Mouse (Mus musculus) left cerebral cortex, postnatal 14 days (tissue): ENCODE results near the gene Wdr19. TPM values are rescaled to one million over a fixed set of nuclear protein-coding genes. Genes with fewer than 3 reads are reported as not detected.

Experiments
- DNase-seq, 2 experiments: peaks; one replicate each; pipeline ENCODE4 v3.0.0; 2021 to 2022; ENCODE audit warnings: low spot score in 2 of 2, mixed read lengths in 1 of 2
- intact Hi-C: fragments of 180-260 bp; cut with DNase I; formaldehyde crosslinking; loops from one replicate; pipeline ENCODE4 v1.15.1; 2025
- total RNA-seq, 2 experiments: library from RNA; stranded (reverse); gene quantifications; 2 replicates each; pipeline ENCODE4 v1.2.3; 2021

The Wdr19 gene
- total RNA-seq, 2 experiments from 2014 or later = 19.7 to 20.1 TPM

GRCm38 (mm10) chr5:65181160-65181793 lies 18.2 kb upstream of the Wdr19 start:
- DNase-seq = no peak
- intact Hi-C loops = no loop called here

GRCm38 (mm10) chr5:65181794-65182169 lies 17.7 kb upstream of the Wdr19 start:
- no peak for DNase-seq
- intact Hi-C loops = no loop called here

- intact Hi-C loops = no loop called here
- DNase-seq = no peak
Observed at GRCm38 (mm10) chr5:65182268-65182667, 17.2 kb upstream of the Wdr19 start.

DNA sequence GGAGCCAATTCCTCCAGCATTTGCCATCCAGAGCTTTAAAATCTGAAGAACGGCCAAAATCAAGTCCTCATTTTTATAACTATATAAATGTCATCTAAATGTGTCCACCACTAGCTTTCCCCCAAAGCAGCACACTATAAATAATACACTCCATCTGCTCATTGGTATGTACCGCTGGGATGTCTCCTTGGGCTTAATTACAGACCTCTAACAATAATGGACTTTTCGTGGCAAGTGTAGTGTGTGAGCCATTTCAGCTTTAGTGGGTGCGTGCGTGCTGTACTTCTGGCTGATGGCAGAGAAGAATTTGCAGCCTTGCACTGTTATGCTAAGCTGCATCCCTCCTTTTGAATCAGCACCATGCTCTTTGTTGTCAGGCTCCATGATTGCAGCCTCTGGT lies 7.9 kb upstream of the Wdr19 start:
- DNase-seq = peak in 1 of 2 experiments; percentile 56
- intact Hi-C loops = no loop called here

DNA sequence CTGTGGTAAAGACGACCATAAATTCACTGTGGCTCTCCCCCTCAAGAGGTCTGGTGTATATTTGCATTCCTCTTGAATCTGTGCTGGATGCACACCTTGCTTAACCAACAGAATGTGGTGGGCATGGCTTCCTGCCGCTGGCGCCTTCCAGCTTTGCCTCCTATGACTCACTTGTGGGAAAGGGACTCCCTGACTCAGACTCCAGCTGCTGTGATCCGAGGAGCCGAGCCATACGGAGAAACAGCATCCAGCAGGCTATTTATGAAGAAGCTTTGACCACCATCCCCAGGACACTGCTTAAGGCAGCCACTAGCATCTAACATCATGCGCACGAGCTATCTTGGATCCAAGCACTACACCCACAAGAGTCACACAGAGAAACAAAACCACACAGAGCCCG lies 5.1 kb upstream of the Wdr19 start:
- intact Hi-C loops = no loop called here
- peak in 1 of 2 experiments; percentile 16 for DNase-seq

DNA sequence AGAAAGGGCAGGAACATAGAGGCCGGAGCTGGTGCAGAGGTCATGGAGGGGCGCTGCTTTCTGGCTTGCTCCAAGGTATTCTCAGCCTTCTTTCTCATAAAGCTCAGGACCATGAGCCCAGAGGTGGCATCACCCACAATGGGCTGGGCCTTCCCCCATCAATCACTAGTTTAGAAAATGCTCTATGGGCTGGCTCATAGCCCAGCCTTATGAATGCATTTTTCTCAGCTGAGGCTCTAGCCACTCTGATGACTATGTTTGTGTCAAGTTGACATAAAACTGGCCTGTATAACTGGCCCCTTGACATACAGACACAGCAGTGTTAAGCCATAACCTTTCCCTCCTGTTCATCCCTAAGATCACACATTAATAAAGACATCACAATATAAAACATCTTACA lies 5.2 kb downstream of the Wdr19 start:
- intact Hi-C loops = no loop called here
- DNase-seq = no peak

GRCm38 (mm10) chr5:65213321-65213720 lies 13.8 kb downstream of the Wdr19 start:
- DNase-seq = peak; percentile 21 to 28
- intact Hi-C loops = loop anchor here (1.0 kb wide), 1 partner anchor 210 kb away; no protein-coding TSS in a partner anchor

GRCm38 (mm10) chr5:65217305-65218269 lies 18.1 kb downstream of the Wdr19 start:
- intact Hi-C loops = no loop called here
- no peak for DNase-seq

GRCm38 (mm10) chr5:65221037-65221436 lies 21.5 kb downstream of the Wdr19 start:
- intact Hi-C loops = no loop called here
- no peak for DNase-seq

GRCm38 (mm10) chr5:65224056-65224455 lies 24.6 kb downstream of the Wdr19 start:
- DNase-seq = no peak
- intact Hi-C loops = no loop called here

GRCm38 (mm10) chr5:65231289-65232003 lies 31.9 kb downstream of the Wdr19 start:
- DNase-seq = no peak
- intact Hi-C loops = no loop called here

DNA sequence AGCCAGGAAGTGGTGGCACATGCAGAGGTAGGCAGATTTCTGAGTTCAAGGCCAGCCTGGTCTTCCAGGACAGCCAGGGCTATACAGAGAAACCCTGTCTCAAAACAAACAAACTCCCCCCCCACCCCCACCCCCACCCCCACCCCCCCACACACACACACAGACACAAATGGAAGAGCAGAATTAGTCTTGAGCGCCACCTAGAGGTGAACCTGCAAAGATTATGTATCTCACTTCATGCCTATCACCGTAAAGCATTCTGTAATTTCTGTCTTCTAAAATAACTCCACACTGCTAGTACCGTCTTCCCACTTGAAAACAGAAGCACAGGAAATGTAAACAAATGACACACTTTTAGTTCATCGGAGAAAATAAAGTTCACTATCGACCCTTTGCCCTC lies 43.2 kb downstream of the Wdr19 start:
- intact Hi-C loops = loop anchor here (5.0 to 10.0 kb wide), 2 partner anchors 240 to 358 kb away; no protein-coding TSS in a partner anchor
- peak; percentile 17 to 25 for DNase-seq

DNA sequence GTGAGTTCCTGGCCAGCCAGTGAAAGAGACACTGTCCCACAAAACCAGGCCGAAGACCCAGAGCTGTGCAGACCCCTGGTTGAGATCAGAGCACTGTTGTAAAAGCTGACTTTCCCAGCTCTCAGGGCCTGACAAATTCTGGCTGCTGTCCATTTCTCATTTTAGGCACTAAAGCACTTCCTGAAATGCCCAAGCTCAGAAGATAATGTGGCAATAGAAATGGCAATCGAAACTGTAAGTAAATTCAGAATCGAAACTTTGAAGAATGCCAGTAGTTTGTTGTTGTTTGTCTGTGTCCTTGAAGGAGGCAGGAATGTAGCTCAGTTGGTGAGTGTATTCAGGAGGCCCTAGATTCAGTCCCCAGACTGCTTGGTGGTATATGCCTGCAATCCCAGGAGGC lies 47.8 kb downstream of the Wdr19 start:
- no peak for DNase-seq
- intact Hi-C loops = loop anchor here (10.0 kb wide), 1 partner anchor 362 kb away; no protein-coding TSS in a partner anchor

DNA sequence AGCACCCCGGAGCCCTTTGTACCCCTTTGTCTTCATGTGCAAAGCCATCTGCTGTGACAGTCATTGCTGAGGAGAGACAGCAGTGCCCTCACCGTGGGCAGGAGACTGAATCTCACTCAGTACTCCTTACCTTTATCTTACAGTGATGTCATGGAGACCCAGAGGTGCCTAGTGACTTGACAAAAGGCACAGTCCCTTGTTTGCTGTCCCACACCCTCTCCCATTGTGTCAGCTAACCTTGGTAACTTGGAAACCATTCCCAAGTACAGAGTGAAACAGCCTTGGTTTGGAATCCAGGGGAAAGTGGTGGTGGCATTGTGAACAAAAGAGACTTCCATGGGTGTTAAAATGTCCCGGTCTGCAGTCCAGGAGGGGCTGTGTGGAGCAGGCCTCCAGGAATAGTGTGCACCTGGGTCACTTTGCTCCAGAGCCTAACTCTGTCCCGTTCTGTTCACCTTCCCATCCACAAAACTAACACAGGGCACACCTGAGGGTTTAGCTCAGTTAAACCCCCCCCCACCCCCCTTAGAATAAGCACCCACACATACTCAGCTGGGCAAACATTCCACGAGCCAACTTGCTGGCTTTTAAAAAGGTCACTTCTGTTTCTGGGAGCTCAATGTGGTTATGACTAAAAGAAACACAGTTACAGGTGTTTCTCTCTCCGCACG lies 50.8 kb downstream of the Wdr19 start:
- no peak for DNase-seq
- intact Hi-C loops = no loop called here

GRCm38 (mm10) chr5:65257910-65258505 lies 58.5 kb downstream of the Wdr19 start:
- intact Hi-C loops = no loop called here
- DNase-seq = no peak

- peak; percentile 21 to 36 for DNase-seq
- intact Hi-C loops = no loop called here
Observed at GRCm38 (mm10) chr5:65273966-65274365, 74.5 kb downstream of the Wdr19 start.

- no peak for DNase-seq
- intact Hi-C loops = no loop called here
Observed at GRCm38 (mm10) chr5:65279133-65279651, 79.7 kb downstream of the Wdr19 start.

- DNase-seq = no peak
- intact Hi-C loops = no loop called here
Observed at GRCm38 (mm10) chr5:65281216-65281615, 81.7 kb downstream of the Wdr19 start.

DNA sequence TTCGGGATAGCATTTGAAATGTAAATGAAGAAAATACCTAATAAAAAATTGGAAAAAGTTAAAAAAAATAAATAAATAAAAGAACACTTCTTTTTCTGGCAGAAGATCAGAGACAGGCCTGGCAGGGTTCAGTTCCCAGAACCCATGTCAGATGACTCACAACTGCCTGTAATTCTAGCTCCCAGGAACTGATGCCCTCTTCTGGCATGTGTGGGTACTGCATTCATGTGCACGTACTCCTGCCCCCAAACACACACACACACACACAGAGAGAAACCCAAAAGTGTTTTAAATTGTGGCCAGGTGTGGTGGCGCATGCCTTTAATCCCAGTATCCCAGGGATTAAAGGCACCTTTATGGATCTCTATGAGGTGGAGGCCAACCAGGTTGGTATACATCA lies 84.7 kb downstream of the Wdr19 start:
- intact Hi-C loops = no loop called here
- no peak for DNase-seq
